Mouse (Mus musculus): Measurements from ENCODE around the gene G6pc3.

- no peak for TF ChIP-seq CTCF (IDR thresholded peaks at IDR 0.05; ENCODE audit: insufficient read depth, low read depth, low read length)
- no peak for TF ChIP-seq POLR2A (IDR thresholded peaks at IDR 0.05; ENCODE audit: insufficient read depth, low read depth, low read length)
Measured at GRCm38 (mm10) chr11:102216056-102216885, 26.9 kb downstream of the G6pc3 start.
